26 mouse cellular contexts compared by ENCODE assay signal in genomic region chr10:13770720-13771119, GRCm38 (mm10).
DNase-seq lines count a peak whose midpoint lies in the region; ATAC-seq and TF ChIP-seq lines count a peak whose summit lies in the region.
"Had no signal": no experiment of that assay in that cellular context is flagged by ENCODE, and none has a peak within 500 bp of the region (broad histone marks: within the 10 kb centered on the region; RNA-seq: fewer than 3 reads in every experiment).

No protein-coding gene starts in this region.

- no peaks in the 10 kb centered on the region for H3K9me3 ChIP-seq in embryonic facial prominence, embryonic 14.5 days (ENCODE audit: control insufficient read depth, low read length)
- H3K9me3 ChIP-seq in embryonic facial prominence, embryonic 10.5 days = no peaks in the 10 kb centered on the region
- H3K9me3 ChIP-seq: embryonic facial prominence, embryonic 15.5 days; heart, embryonic 13.5 days; hindbrain, embryonic 12.5 days; kidney, embryonic 15.5 days; limb, embryonic 13.5 days; liver, embryonic 13.5 days had no signal

- no peak for ATAC-seq in embryonic facial prominence, embryonic 14.5 days (ENCODE audit: low read depth)
- ATAC-seq: CD4-positive, CD25-positive, alpha-beta regulatory T cell, adult 4 months; forebrain, embryonic 16.5 days; intestine, postnatal 0 days had no signal

- peak; percentile 8 for DNase-seq in embryonic facial prominence, embryonic 14.5 days (ENCODE audit: low spot score)
- no peak for DNase-seq in embryonic facial prominence, embryonic 10.5 days (ENCODE audit: low spot score)
- peak; percentile 39 for DNase-seq in NIH3T3 (ENCODE audit: low read depth)
- peak; percentile 44 for DNase-seq in cerebellum, adult 2 months
- peak; percentile 15 to 20 for DNase-seq in cerebellum, postnatal 36 days
- no peak for DNase-seq in B cell, adult 2 months
- no peak for DNase-seq in right cerebral cortex, postnatal 36 days (ENCODE audit: low spot score in 2 of 2)
- DNase-seq: adrenal gland, postnatal 10 days; embryo, embryonic 11 days; gastrocnemius, postnatal 10 days; heart, adult 18-20 months; kidney, postnatal 4 days; liver, embryonic 13.5 days; lung, embryonic 14.5 days; midbrain, embryonic 14.5 days; thymus, adult 2 months; thymus, postnatal 4 days had no signal

- WGBS in embryonic facial prominence, embryonic 14.5 days = 50% methylated on average over 1 of the region's 1 CpGs
- 93% methylated on average over 1 of the region's 1 CpGs for WGBS in embryonic facial prominence, embryonic 10.5 days
- WGBS in cerebellum, adult 2 months = 18% methylated on average over 1 of the region's 1 CpGs

- H3K27ac ChIP-seq in embryonic facial prominence, embryonic 14.5 days (replicated peaks; ENCODE audit: low read depth, low read length) = no peak overlapping the region
- no peak overlapping the region for H3K27ac ChIP-seq in embryonic facial prominence, embryonic 10.5 days (replicated peaks)
- H3K27ac ChIP-seq in cerebellum, adult 2 months (ENCODE audit: insufficient read depth, low read length) = peak overlapping the region; percentile 58
- H3K27ac ChIP-seq: embryonic facial prominence, embryonic 15.5 days; hindbrain, embryonic 12.5 days; kidney, embryonic 15.5 days; limb, embryonic 13.5 days; liver, embryonic 13.5 days; stomach, postnatal 0 days had no signal

- H3K27me3 ChIP-seq in embryonic facial prominence, embryonic 14.5 days (replicated peaks; ENCODE audit: control insufficient read depth, insufficient read depth, low read length) = no peaks in the 10 kb centered on the region
- no peaks in the 10 kb centered on the region for H3K27me3 ChIP-seq in embryonic facial prominence, embryonic 10.5 days (replicated peaks; ENCODE audit: low read depth, poor library complexity, severe bottlenecking)
- no peaks in the 10 kb centered on the region; the same call in 1 of the 2 replicates for H3K27me3 ChIP-seq in cerebellum, adult 2 months (ENCODE audit: control insufficient read depth, insufficient read depth, low read length)
- H3K27me3 ChIP-seq: embryonic facial prominence, embryonic 15.5 days; heart, embryonic 13.5 days; hindbrain, embryonic 12.5 days; kidney, embryonic 15.5 days; limb, embryonic 13.5 days; liver, embryonic 13.5 days had no signal

- TF ChIP-seq CTCF in cerebellum, adult 2 months (IDR thresholded peaks at IDR 0.05; ENCODE audit: borderline replicate concordance, insufficient read depth, low read depth, low read length) = no peak

- no peak for TF ChIP-seq POLR2A in cerebellum, adult 2 months (IDR thresholded peaks at IDR 0.05; ENCODE audit: borderline replicate concordance, insufficient read depth, low read length)

- no peak overlapping the region for H3K4me2 ChIP-seq in embryonic facial prominence, embryonic 14.5 days (ENCODE audit: low read depth, low read length)
- H3K4me2 ChIP-seq: embryonic facial prominence, embryonic 15.5 days; hindbrain, embryonic 12.5 days; kidney, embryonic 15.5 days; limb, embryonic 13.5 days; liver, embryonic 13.5 days; lung, embryonic 14.5 days had no signal

- H3K4me3 ChIP-seq in embryonic facial prominence, embryonic 14.5 days (ENCODE audit: low read depth, low read length) = no peak overlapping the region
- H3K4me3 ChIP-seq in embryonic facial prominence, embryonic 10.5 days = no peak overlapping the region
- H3K4me3 ChIP-seq in cerebellum, adult 2 months (replicated peaks; ENCODE audit: insufficient read depth, low read depth, low read length) = no peak overlapping the region
- H3K4me3 ChIP-seq: embryonic facial prominence, embryonic 15.5 days; heart, embryonic 13.5 days; hindbrain, embryonic 12.5 days; kidney, embryonic 15.5 days; limb, embryonic 13.5 days; liver, embryonic 13.5 days had no signal

- H3K9ac ChIP-seq in embryonic facial prominence, embryonic 14.5 days (ENCODE audit: low read depth, low read length) = no peak overlapping the region
- H3K9ac ChIP-seq: embryonic facial prominence, embryonic 15.5 days; heart, embryonic 13.5 days; hindbrain, embryonic 12.5 days; kidney, embryonic 15.5 days; limb, embryonic 13.5 days; liver, embryonic 13.5 days; lung, embryonic 14.5 days had no signal

- H3K4me1 ChIP-seq in embryonic facial prominence, embryonic 14.5 days (ENCODE audit: control insufficient read depth, insufficient read depth, low read length) = no peaks in the 10 kb centered on the region
- H3K4me1 ChIP-seq in embryonic facial prominence, embryonic 10.5 days = no peaks in the 10 kb centered on the region
- H3K4me1 ChIP-seq in cerebellum, adult 2 months (ENCODE audit: control insufficient read depth, insufficient read depth, low read length) = peaks cover 11% of the 10 kb centered on the region
- H3K4me1 ChIP-seq: embryonic facial prominence, embryonic 15.5 days; hindbrain, embryonic 12.5 days; liver, embryonic 13.5 days had no signal

- H3K36me3 ChIP-seq in embryonic facial prominence, embryonic 14.5 days (ENCODE audit: control insufficient read depth, insufficient read depth, low read length) = no peaks in the 10 kb centered on the region
- no peaks in the 10 kb centered on the region for H3K36me3 ChIP-seq in embryonic facial prominence, embryonic 10.5 days (replicated peaks)
- H3K36me3 ChIP-seq: embryonic facial prominence, embryonic 15.5 days; hindbrain, embryonic 12.5 days; kidney, embryonic 15.5 days; limb, embryonic 13.5 days; liver, embryonic 13.5 days had no signal

Comparison
In these comparisons a context has a peak if more than half of its experiments do, and no peak if none do; other contexts are left out.
1. DNase-seq: peak in embryonic facial prominence, embryonic 14.5 days (single experiment), NIH3T3 (single experiment), cerebellum, adult 2 months (2 of 2) and cerebellum, postnatal 36 days (2 of 2); none in embryonic facial prominence, embryonic 10.5 days (single experiment), B cell, adult 2 months (0 of 2) and right cerebral cortex, postnatal 36 days (0 of 2).